Mouse (Mus musculus): Measurements from ENCODE around the gene Slc7a1. TPM values are rescaled to one million over a fixed set of nuclear protein-coding genes. Genes with fewer than 3 reads are reported as not detected.

Slc7a1 gene
- polyA plus RNA-seq, 1 experiment from 2014 or later: 24.6 TPM

DNA sequence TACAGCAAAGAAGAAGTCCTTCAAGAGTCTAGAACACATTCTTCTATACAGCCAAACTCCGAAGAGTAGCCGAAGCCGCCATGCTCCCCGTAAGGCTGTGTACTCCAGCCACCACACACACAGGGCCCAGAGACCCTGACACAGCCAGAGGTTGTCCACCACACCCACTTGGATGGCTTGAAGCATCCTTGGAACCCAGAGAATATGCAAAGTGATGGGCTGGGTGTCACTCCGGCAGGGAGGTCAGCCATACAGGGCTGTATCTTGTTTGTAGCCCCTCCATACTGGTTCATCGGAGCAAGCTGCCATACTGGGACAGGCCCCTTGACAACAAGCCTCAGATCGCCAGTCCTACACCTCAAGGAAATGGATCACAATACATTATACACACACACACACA lies 37.4 kb downstream of the Slc7a1 start:
- no peak for ATAC-seq (ENCODE audit: insufficient read depth, low FRiP score, low read depth)

DNA sequence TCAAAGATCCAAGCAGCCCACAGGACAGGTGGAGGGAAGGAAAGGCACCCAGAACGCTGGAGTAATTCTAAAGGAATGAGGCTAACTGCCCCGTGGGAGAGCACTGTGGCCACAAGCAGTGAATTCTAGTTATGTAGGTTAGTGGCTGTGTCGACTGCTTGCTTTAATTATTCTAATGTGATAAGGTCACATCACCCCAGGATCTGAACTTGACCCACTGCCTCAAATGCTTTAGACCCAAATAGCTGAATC lies 38.0 kb downstream of the Slc7a1 start:
- Histone ChIP-seq H3K27me3 (replicated peaks) (no peaks in the 10 kb centered on the region), H3K36me3 (0 out of 2 replicates have a peak, but pooled peaks cover 7% of the 10 kb centered on the region), H3K9me3 (no peaks in the 10 kb centered on the region), H3K4me2 (no peak overlapping the region), H3K27ac (peak overlapping the region; percentile 63), H3K4me3 (replicated peaks) (no peak overlapping the region), H3K9ac (no peak overlapping the region), H3K4me1 (peaks cover 4% of the 10 kb centered on the region; the same call in 1 of the 2 replicates)
- 27% methylated on average over 3 of the region's 3 CpGs for WGBS
- ATAC-seq (ENCODE audit: insufficient read depth, low FRiP score, low read depth): no peak

More for the DNA sequence above, 37.4 kb downstream of the Slc7a1 start:
- H3K9me3 ChIP-seq: no peaks in the 10 kb centered on the region
- H3K36me3 ChIP-seq: 0 out of 2 replicates have a peak, but pooled peaks cover 7% of the 10 kb centered on the region
- H3K4me3 ChIP-seq (replicated peaks): no peak overlapping the region
- H3K4me2 ChIP-seq: no peak overlapping the region
- H3K27ac ChIP-seq: 0 out of 2 replicates have a peak overlapping the region, but pooled peaks have one; percentile 44
- no peak overlapping the region for H3K9ac ChIP-seq
- H3K27me3 ChIP-seq (replicated peaks): no peaks in the 10 kb centered on the region
- WGBS: 96% methylated on average over 7 of the region's 7 CpGs
- H3K4me1 ChIP-seq: peaks cover 4% of the 10 kb centered on the region; the same call in 1 of the 2 replicates

DNA sequence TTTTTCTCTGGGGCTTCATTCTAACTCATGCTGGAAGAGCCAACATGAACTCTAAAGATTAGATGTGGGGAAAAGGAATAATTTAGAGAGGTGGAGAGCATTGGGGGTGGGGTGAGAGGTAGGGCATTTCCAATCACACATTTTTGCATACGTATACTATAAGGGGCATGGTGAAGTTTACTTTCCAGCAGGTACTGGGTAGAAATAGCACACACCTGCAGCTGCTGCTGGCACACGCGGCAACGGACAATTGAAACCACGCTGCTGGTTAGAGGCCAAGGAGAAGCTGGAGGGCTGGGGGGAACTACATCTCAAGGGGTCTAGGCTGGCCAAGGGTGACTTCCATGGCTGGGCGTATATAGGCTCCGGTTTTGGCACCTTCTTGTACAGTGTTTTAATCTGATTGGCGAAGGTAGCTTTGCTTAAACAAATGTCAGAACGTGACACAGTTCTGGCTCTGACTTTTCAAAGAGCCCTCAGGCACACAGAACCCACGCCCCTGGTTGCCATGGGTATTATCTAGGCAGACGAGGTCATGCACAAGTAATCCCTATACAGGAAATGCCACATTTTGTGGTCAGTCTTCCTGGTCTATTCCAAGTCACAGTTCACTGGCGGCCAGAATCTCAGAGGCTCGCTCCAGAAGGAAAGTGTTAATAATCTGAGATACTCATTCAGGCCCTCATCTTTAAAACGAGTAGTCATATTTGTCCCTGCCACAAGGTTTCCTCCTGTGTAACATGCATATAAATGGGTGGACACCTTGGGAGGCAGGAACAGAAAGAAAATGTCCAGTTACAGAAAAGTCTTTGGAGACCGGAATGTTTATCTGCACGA lies 38.6 kb downstream of the Slc7a1 start:
- Histone ChIP-seq H3K9ac (no peak overlapping the region), H3K27ac (peak overlapping the region; percentile 63), H3K36me3 (0 out of 2 replicates have a peak, but pooled peaks cover 7% of the 10 kb centered on the region), H3K4me2 (peak overlapping the region; percentile 17; the same call in 1 of the 2 replicates), H3K4me1 (peaks cover 4% of the 10 kb centered on the region; the same call in 1 of the 2 replicates), H3K4me3 (replicated peaks) (no peak overlapping the region), H3K9me3 (no peaks in the 10 kb centered on the region), H3K27me3 (replicated peaks) (no peaks in the 10 kb centered on the region)
- peak; percentile 91 for ATAC-seq (ENCODE audit: insufficient read depth, low FRiP score, low read depth)
- WGBS: 41% methylated on average over 16 of the region's 16 CpGs

DNA sequence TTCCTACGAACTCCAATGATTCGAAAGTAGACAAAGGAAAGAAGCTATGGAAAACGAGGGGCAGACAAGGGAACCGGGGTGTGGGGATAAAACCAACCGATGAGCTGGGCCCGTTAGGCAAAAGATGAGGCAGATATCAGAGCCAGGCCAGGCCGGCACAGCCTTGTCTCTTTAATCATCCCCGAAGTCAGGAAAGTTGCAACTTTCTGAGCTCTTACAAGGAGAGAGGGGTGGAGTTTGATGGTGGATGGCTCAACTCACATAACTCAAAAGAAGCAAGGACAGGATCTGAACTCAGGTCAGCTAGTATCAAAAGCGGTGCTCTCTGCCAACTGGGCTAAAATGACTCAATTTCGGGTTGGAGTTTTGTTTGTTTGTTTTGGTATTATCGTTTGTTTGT lies 40.6 kb downstream of the Slc7a1 start:
- Histone ChIP-seq H3K9ac (no peak overlapping the region), H3K4me2 (no peak overlapping the region), H3K9me3 (no peaks in the 10 kb centered on the region), H3K4me1 (peaks cover 4% of the 10 kb centered on the region; the same call in 1 of the 2 replicates), H3K27ac (no peak overlapping the region), H3K36me3 (0 out of 2 replicates have a peak, but pooled peaks cover 7% of the 10 kb centered on the region), H3K4me3 (replicated peaks) (no peak overlapping the region), H3K27me3 (replicated peaks) (no peaks in the 10 kb centered on the region)
- 86% methylated on average over 11 of the region's 11 CpGs for WGBS
- ATAC-seq (ENCODE audit: insufficient read depth, low FRiP score, low read depth): no peak

DNA sequence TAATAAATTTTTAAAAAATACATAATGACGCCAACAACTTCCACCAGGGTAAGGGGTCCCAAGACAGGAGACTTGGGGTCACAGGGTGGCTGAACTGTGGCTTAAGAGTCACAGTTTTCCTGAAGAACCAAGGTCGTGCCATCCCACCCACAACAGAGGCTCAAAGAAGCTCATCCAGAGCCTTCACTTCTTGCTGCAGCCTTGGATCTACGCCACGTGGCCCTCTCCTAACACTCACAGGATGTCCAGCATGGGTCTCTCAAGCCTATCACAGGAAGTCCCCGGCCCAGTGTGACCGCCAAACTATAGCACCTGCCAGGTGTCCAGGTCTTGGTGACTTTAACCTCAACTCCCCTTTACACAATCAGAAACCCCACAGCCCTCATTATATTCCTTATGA lies 42.5 kb downstream of the Slc7a1 start:
- no peak for ATAC-seq (ENCODE audit: insufficient read depth, low FRiP score, low read depth)
- no peak overlapping the region for H3K27ac ChIP-seq
- WGBS: 89% methylated on average over 6 of the region's 6 CpGs

DNA sequence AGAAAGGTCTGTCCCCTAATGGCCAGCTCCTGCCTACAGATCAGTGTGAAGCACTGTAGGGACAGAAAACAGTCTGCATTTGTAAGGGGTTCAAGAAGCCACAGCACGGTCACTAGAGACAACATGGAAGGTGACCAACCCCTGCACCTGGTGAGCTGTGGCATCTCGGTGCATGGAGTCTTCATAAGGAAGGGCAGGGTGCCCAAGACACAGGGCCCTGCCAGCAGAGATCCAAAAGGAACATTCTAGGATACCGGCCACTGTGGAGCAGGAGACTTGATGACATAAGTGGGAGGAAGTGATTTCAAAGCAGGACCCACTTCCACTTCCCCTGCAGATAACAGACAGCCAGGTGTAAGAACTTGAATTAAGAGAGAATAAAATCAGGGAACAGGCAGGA lies 43.9 kb downstream of the Slc7a1 start:
- Histone ChIP-seq H3K4me2 (no peak overlapping the region), H3K9ac (no peak overlapping the region), H3K4me1 (no peaks in the 10 kb centered on the region), H3K4me3 (replicated peaks) (no peak overlapping the region), H3K27me3 (replicated peaks) (no peaks in the 10 kb centered on the region), H3K9me3 (no peaks in the 10 kb centered on the region), H3K36me3 (0 out of 2 replicates have a peak, but pooled peaks cover 3% of the 10 kb centered on the region), H3K27ac (no peak overlapping the region)
- no peak for ATAC-seq (ENCODE audit: insufficient read depth, low FRiP score, low read depth)
- WGBS: 89% methylated on average over 3 of the region's 3 CpGs

More for the DNA sequence above, 42.5 kb downstream of the Slc7a1 start:
- Histone ChIP-seq H3K9ac (no peak overlapping the region), H3K4me1 (peaks cover 4% of the 10 kb centered on the region; the same call in 1 of the 2 replicates), H3K4me2 (no peak overlapping the region), H3K27me3 (replicated peaks) (no peaks in the 10 kb centered on the region), H3K36me3 (0 out of 2 replicates have a peak, but pooled peaks cover 3% of the 10 kb centered on the region), H3K4me3 (replicated peaks) (no peak overlapping the region), H3K9me3 (no peaks in the 10 kb centered on the region)

DNA sequence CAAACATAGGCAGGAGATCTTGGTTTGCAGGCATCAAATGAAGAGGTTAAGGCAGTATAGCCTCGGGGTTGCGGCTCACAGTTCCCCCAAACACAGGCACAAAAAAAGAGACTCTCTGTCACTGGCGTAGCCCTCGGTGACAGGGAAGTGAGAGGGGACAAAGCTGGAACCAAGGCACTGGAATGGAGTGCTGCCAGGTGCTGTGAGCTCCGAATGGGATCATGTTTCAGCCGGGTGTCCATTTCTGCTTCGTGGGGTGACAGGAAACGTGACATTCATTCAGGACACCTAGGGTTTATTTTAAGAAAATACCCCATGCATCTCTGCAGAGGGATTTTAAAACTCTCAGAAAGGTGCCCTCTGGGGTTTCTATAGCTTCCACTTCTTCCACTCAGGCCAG lies 45.2 kb downstream of the Slc7a1 start:
- H3K4me1 ChIP-seq: no peaks in the 10 kb centered on the region
- no peaks in the 10 kb centered on the region for H3K27me3 ChIP-seq (replicated peaks)
- H3K9me3 ChIP-seq: no peaks in the 10 kb centered on the region
- H3K27ac ChIP-seq: no peak overlapping the region
- H3K9ac ChIP-seq: no peak overlapping the region
- H3K36me3 ChIP-seq: 0 out of 2 replicates have a peak, but pooled peaks cover 3% of the 10 kb centered on the region
- WGBS: 69% methylated on average over 8 of the region's 8 CpGs
- no peak overlapping the region for H3K4me2 ChIP-seq
- ATAC-seq (ENCODE audit: insufficient read depth, low FRiP score, low read depth): no peak
- H3K4me3 ChIP-seq (replicated peaks): no peak overlapping the region

DNA sequence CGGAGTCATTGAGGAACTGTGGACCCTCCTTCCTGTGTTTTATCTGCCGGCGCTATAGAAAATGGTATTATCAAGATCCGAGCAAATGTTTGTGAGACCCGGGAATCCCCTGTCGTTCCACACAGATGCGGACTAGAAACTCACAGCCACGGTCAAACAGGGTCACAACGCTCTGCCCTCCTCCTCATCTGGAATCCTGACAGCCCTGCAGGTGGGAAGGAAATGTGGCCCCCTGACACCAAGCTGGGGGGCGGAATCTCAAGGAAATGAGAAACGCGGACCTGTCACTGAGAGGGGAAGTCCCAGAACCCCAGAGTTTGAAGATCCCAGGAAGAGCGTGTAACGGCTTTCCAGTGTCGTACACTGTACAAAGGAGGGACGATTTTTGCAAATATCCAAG lies 46.3 kb downstream of the Slc7a1 start:
- no peak for ATAC-seq (ENCODE audit: insufficient read depth, low FRiP score, low read depth)
- 57% methylated on average over 16 of the region's 16 CpGs for WGBS
- no peak overlapping the region for H3K4me2 ChIP-seq
- no peak overlapping the region for H3K4me3 ChIP-seq (replicated peaks)
- no peak overlapping the region for H3K27ac ChIP-seq
- H3K36me3 ChIP-seq: 0 out of 2 replicates have a peak, but pooled peaks cover 3% of the 10 kb centered on the region
- H3K4me1 ChIP-seq: no peaks in the 10 kb centered on the region
- no peaks in the 10 kb centered on the region for H3K27me3 ChIP-seq (replicated peaks)
- H3K9ac ChIP-seq: no peak overlapping the region
- no peaks in the 10 kb centered on the region for H3K9me3 ChIP-seq

DNA sequence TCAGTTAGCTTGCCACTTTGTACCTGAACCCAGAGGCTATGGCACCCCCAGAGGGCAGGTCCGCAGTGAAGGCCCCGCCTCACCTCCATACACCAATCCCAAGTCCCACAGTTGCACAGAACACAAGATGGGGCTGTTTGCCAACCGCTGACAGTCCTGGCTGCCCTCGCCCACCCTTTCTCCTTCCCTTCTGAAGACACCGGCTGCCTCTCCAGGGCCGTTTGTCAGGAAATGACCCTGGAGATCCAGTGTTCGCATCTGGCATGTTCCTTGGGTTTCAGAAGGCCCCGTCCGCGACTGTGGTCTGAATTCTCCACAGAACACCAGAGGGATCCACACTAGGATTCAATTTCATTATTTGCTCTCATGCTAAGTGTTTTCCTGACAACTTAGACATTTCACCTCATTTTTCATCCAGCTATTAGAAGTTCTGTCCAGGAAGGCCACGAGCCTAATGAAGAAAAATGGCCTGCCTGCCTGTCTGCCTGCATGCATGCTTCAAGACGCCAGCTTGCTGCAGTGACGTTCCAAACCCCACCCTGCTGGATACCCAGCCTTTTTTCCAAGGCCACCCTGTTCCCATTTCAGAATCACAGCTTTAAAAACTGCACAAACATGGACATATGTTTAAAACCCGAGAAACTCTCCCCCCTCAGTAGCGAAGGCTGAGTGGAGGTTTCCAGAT lies 50.2 kb downstream of the Slc7a1 start:
- H3K27me3 ChIP-seq (replicated peaks): no peaks in the 10 kb centered on the region
- WGBS: 52% methylated on average over 15 of the region's 15 CpGs
- H3K27ac ChIP-seq: no peak overlapping the region
- no peak overlapping the region for H3K9ac ChIP-seq
- no peaks in the 10 kb centered on the region for H3K4me1 ChIP-seq
- H3K4me2 ChIP-seq: no peak overlapping the region
- no peaks in the 10 kb centered on the region for H3K9me3 ChIP-seq
- peak; percentile 41; the same call in 1 of the 2 replicates for ATAC-seq (ENCODE audit: insufficient read depth, low FRiP score, low read depth)
- no peaks in the 10 kb centered on the region for H3K36me3 ChIP-seq
- H3K4me3 ChIP-seq (replicated peaks): no peak overlapping the region

DNA sequence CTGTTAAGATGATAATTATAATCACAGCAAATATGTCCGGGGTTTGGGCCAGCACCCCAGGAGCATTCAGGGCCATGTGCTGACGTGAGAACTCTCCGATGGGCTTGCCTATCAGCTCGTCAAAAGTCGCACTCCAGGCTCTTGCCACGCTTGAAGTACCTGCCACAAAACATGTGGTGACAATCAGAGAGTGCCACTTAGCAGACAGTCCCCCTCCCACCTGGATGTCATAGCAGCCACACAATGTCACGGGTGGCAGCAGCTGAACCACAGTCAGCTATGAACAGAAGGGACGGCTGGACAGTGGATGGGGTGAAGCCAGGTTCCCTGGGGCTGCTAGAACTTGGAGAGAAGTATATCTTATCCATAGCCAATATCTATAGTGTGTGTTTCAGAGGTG lies 51.6 kb downstream of the Slc7a1 start:
- no peaks in the 10 kb centered on the region for H3K36me3 ChIP-seq
- 89% methylated on average over 8 of the region's 8 CpGs for WGBS
- H3K9ac ChIP-seq: no peak overlapping the region
- no peaks in the 10 kb centered on the region for H3K9me3 ChIP-seq
- H3K4me2 ChIP-seq: no peak overlapping the region
- H3K27ac ChIP-seq: no peak overlapping the region
- no peaks in the 10 kb centered on the region for H3K27me3 ChIP-seq (replicated peaks)
- no peak for ATAC-seq (ENCODE audit: insufficient read depth, low FRiP score, low read depth)
- H3K4me3 ChIP-seq (replicated peaks): no peak overlapping the region
- H3K4me1 ChIP-seq: no peaks in the 10 kb centered on the region

DNA sequence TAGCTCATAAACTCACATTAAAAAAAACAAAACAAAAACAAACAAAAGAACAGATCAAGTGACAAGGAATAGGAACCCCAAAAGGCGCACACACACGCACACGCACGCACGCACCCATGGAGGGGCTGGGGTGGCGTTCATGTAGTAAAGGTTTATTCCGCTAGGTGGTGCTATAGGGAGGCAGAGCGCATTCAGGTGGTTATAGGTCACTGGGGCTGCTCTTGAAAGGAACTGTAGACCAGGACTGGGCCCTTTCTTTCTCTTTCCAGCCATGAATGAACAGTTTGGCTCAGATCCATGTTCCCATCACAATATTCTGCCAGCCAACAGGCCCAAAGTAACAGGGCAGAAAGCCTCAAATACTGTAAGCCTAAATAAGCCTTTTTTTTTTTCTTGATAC lies 53.2 kb downstream of the Slc7a1 start:
- Histone ChIP-seq H3K9ac (no peak overlapping the region), H3K27ac (no peak overlapping the region), H3K4me1 (peaks cover 8% of the 10 kb centered on the region), H3K4me3 (replicated peaks) (no peak overlapping the region), H3K36me3 (no peaks in the 10 kb centered on the region), H3K4me2 (no peak overlapping the region), H3K27me3 (replicated peaks) (no peaks in the 10 kb centered on the region), H3K9me3 (no peaks in the 10 kb centered on the region)
- WGBS: 87% methylated on average over 8 of the region's 8 CpGs
- ATAC-seq (ENCODE audit: insufficient read depth, low FRiP score, low read depth): no peak

DNA sequence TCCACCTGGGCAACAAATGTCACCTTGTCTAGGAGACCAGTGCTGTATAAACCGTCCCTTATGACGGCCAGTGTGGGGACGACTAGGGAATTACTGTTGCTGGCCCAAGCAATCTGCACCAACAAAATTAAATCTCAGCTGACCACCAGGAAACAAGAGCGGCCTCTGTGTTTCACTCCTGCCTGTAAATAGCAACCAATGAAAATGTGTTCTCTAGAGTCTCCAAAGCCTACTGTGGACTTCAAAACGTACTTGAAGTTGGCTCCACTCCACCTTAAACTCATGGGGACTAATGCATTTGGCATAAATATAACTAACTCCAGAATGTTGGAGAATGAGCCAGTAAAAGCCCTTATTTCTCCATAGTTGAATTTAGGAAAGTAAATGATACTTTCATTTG lies 55.3 kb downstream of the Slc7a1 start:
- Histone ChIP-seq H3K9ac (no peak overlapping the region), H3K36me3 (no peaks in the 10 kb centered on the region), H3K27me3 (replicated peaks) (no peaks in the 10 kb centered on the region), H3K4me1 (peaks cover 8% of the 10 kb centered on the region), H3K9me3 (no peaks in the 10 kb centered on the region), H3K4me3 (replicated peaks) (no peak overlapping the region), H3K27ac (no peak overlapping the region), H3K4me2 (no peak overlapping the region)
- 62% methylated on average over 5 of the region's 5 CpGs for WGBS
- ATAC-seq (ENCODE audit: insufficient read depth, low FRiP score, low read depth): no peak
